Mouse (Mus musculus): Measurements from ENCODE around the gene Elmo2. TPM values are rescaled to one million over a fixed set of nuclear protein-coding genes. Genes with fewer than 3 reads are reported as not detected.

Elmo2 gene
- polyA plus RNA-seq, 1 experiment from 2014 or later = 77.4 TPM

DNA sequence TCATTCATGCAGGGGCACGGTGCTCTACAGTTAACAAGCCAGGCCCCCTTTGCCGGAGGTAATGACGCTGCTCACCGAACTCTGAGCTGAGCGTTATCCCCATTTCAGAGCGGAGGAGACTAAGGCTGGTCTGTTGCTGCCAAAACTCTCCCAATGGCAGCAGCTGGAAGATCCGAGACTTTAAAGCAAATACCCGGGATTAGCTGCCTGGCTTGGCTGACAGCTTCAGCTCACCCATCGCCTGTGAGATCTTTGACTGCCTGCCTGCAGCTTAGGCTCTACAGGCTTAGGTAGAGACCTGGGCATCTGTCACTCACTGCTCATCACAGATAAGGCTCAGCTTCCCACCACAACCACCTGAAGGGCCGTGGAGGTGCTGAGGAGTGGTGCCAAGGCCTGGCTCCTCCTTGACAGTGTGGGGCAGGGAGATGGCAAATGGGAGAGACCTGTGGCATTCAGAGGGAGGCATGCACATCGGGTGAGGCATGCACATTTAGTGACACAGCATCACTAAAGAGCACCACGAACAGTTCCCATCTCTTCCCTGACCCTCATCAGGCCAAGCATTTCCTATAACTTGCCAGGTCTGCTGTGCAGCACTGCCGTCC, 15.4 kb downstream of the Elmo2 start:
- Histone ChIP-seq H3K9ac (no peak overlapping the region), H3K9me3 (no peaks in the 10 kb centered on the region), H3K4me3 (no peak overlapping the region), H3K4me2 (no peak overlapping the region), H3K27ac (no peak overlapping the region), H3K27me3 (no peaks in the 10 kb centered on the region), H3K4me1 (no peaks in the 10 kb centered on the region), H3K36me3 (peaks cover 88% of the 10 kb centered on the region)
- 69% methylated on average over 13 of the region's 13 CpGs for WGBS
- no peak for ATAC-seq (ENCODE audit: insufficient number of reproducible peaks, low FRiP score, low TSS enrichment, low read depth)

DNA sequence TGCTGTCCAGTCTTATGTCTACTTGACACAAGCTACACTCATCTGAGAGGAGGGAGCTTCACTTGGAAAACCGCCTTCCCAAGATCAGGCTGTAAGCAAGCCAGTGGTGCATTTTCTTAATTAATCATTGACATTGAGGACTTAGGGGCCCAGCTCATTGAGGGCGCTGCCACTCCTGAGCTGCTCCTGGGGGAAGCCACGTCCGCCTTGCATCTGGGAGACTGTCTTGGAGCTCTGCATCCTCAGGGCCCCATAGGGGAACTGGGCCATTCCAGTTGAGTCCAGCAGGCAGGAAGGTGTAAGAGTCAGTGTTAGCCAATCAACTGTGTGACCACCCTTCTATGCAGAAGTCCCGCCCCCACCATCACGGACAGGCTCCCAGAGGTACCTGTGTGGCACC, 18.5 kb downstream of the Elmo2 start:
- Histone ChIP-seq H3K4me3 (no peak overlapping the region), H3K27me3 (no peaks in the 10 kb centered on the region), H3K27ac (no peak overlapping the region), H3K9ac (no peak overlapping the region), H3K36me3 (peaks cover 84% of the 10 kb centered on the region), H3K9me3 (no peaks in the 10 kb centered on the region), H3K4me1 (no peaks in the 10 kb centered on the region), H3K4me2 (no peak overlapping the region)
- 87% methylated on average over 6 of the region's 6 CpGs for WGBS
- no peak for ATAC-seq (ENCODE audit: insufficient number of reproducible peaks, low FRiP score, low TSS enrichment, low read depth)

DNA sequence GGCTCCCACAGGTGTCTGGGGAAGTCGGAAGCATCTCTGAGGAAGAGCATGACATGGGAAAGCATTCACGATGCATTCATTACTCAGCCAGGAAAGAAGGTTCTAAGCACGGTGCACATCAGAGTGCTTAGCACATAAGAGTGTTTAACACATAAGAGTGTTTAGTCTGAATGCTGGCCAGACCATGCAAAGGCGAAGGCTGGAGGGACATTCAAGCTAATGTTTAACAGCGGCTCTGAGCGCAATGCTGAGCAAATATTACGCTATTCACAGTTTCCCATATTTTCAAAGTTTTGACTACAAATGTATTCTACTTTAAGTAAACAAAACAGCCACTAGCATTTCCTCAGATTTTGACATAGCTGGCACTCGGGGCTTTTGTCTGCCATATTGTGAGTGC, 20.8 kb downstream of the Elmo2 start:
- Histone ChIP-seq H3K27ac (no peak overlapping the region), H3K9ac (no peak overlapping the region), H3K9me3 (no peaks in the 10 kb centered on the region), H3K36me3 (peaks cover 90% of the 10 kb centered on the region), H3K4me2 (no peak overlapping the region), H3K4me3 (no peak overlapping the region), H3K4me1 (no peaks in the 10 kb centered on the region), H3K27me3 (no peaks in the 10 kb centered on the region)
- ATAC-seq (ENCODE audit: insufficient number of reproducible peaks, low FRiP score, low TSS enrichment, low read depth) = no peak
- 91% methylated on average over 8 of the region's 8 CpGs for WGBS

- no peak for ATAC-seq (ENCODE audit: insufficient number of reproducible peaks, low FRiP score, low TSS enrichment, low read depth)
- Histone ChIP-seq H3K9ac (no peak overlapping the region), H3K4me1 (no peaks in the 10 kb centered on the region), H3K4me2 (no peak overlapping the region), H3K36me3 (peaks cover 88% of the 10 kb centered on the region), H3K27ac (no peak overlapping the region), H3K4me3 (no peak overlapping the region), H3K27me3 (no peaks in the 10 kb centered on the region), H3K9me3 (no peaks in the 10 kb centered on the region)
- WGBS = 91% methylated on average over 19 of the region's 19 CpGs
These were observed 21.5 kb downstream of the Elmo2 start for GRCm38 (mm10) chr2:165304819-165305218.

DNA sequence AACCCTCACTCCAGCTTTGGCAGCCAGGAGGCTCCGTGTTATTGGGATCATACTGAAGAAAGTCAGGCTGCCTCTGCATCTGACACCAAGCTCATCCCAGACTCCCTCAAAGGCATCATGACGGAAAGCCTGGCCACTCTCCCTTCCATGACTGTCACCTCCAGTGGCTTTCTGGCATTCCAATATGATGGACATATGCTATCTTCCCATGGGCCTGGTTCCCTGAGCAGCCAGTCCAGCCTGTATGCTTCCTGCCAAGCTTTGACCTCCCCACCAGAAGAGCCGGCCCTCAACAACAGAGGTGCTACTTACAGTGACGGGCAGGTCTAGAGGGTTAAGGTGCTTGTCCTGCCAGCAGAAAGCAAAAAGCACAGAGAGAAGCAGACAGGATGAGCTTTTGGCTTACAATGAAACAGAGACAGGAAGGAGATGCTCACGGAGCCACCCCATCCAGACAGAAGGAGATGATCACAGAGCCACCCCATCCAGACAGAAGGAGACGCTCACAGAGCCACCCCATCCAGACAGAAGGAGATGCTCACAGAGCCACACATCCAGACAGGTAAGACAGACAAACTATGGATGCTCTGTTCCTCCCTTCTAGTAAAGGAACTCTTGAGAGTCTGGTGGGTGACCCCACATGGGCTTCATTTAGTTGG, 22.8 kb downstream of the Elmo2 start:
- Histone ChIP-seq H3K4me1 (no peaks in the 10 kb centered on the region), H3K36me3 (peaks cover 86% of the 10 kb centered on the region), H3K4me2 (no peak overlapping the region), H3K9ac (no peak overlapping the region), H3K27me3 (no peaks in the 10 kb centered on the region), H3K9me3 (no peaks in the 10 kb centered on the region), H3K27ac (no peak overlapping the region), H3K4me3 (no peak overlapping the region)
- no peak for ATAC-seq (ENCODE audit: insufficient number of reproducible peaks, low FRiP score, low TSS enrichment, low read depth)
- WGBS = 88% methylated on average over 6 of the region's 6 CpGs

DNA sequence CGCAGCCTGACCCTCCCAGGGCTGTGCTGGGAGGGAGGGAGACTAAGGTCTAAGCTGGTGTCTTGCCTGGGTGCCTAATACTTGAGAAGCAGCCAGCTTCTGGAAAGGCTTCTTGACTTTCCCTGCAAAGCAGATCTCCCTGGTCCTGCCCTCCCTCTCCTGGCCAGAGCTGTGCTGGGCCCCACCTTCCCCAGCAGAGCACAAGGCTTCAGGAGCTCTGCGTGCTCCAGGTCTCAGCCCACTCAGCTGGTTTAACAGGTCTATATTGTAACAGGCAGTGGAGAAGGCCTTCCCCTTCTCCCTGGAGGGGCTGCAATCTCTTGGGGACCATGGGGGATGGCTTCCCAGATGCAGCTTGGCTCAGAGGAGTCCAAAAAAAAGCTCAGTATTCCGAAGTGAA, 24.9 kb downstream of the Elmo2 start:
- WGBS = 63% methylated on average over 3 of the region's 3 CpGs
- Histone ChIP-seq H3K27ac (no peak overlapping the region), H3K4me2 (no peak overlapping the region), H3K9ac (no peak overlapping the region), H3K27me3 (no peaks in the 10 kb centered on the region), H3K4me1 (no peaks in the 10 kb centered on the region), H3K36me3 (peaks cover 87% of the 10 kb centered on the region), H3K4me3 (no peak overlapping the region), H3K9me3 (no peaks in the 10 kb centered on the region)
- no peak for ATAC-seq (ENCODE audit: insufficient number of reproducible peaks, low FRiP score, low TSS enrichment, low read depth)

- peaks cover 92% of the 10 kb centered on the region for H3K36me3 ChIP-seq
- 86% methylated on average over 6 of the region's 6 CpGs for WGBS
- H3K27ac ChIP-seq = no peak overlapping the region
These were observed 25.4 kb downstream of the Elmo2 start for GRCm38 (mm10) chr2:165300885-165301284.

DNA sequence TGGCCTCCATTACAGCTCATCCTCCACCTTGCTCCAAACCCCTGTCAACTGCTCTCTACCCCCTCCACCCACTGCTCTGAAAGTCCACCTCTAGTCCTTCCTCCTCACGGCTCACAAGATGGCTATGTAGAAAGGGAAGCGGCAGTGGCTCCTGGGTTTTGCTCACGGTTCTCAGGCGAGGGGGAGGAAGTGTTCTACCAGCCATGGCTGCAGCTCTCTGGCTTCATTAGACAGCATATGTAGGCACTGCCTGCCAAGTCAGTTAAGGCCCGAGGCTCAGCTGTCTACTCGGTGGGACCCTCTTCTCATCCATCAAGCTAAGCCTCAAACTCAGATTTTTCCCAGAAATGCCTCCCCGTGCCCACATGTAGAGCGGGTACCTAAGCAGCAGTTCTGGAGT, 25.9 kb downstream of the Elmo2 start:
- 82% methylated on average over 8 of the region's 8 CpGs for WGBS
- Histone ChIP-seq H3K36me3 (peaks cover 95% of the 10 kb centered on the region), H3K9ac (no peak overlapping the region), H3K27ac (no peak overlapping the region), H3K27me3 (no peaks in the 10 kb centered on the region), H3K9me3 (no peaks in the 10 kb centered on the region), H3K4me3 (no peak overlapping the region), H3K4me1 (no peaks in the 10 kb centered on the region), H3K4me2 (no peak overlapping the region)
- ATAC-seq (ENCODE audit: insufficient number of reproducible peaks, low FRiP score, low TSS enrichment, low read depth) = no peak

More at GRCm38 (mm10) chr2:165300885-165301284, 25.4 kb downstream of the Elmo2 start:
- no peaks in the 10 kb centered on the region for H3K27me3 ChIP-seq
- ATAC-seq (ENCODE audit: insufficient number of reproducible peaks, low FRiP score, low TSS enrichment, low read depth) = no peak
- H3K4me2 ChIP-seq = no peak overlapping the region
- H3K9me3 ChIP-seq = no peaks in the 10 kb centered on the region
- no peak overlapping the region for H3K9ac ChIP-seq
- H3K4me3 ChIP-seq = no peak overlapping the region
- no peaks in the 10 kb centered on the region for H3K4me1 ChIP-seq

DNA sequence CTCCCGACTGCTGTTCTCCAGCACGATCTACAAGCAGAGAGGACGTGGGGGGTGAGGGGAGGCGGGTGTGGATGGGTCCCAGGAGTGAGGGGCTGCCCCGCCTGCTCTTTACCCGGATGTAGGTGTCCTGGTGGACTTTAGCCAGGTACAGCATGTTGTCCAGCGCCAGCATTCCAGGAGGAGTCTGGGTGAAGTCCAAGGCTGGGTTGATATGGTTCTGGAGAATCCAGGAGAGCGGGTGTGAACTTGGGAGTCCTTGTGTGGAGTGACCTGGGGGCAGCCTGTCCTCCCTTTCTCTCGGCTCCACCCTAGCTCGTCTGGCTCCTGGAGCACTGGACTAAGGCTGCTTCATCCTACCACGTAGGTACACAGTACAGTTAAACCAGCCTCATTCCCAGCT, 28.9 kb downstream of the Elmo2 start:
- 91% methylated on average over 11 of the region's 11 CpGs for WGBS
- Histone ChIP-seq H3K36me3 (peaks cover 92% of the 10 kb centered on the region), H3K27ac (no peak overlapping the region), H3K27me3 (no peaks in the 10 kb centered on the region), H3K4me3 (no peak overlapping the region), H3K4me2 (no peak overlapping the region), H3K9me3 (no peaks in the 10 kb centered on the region), H3K4me1 (no peaks in the 10 kb centered on the region), H3K9ac (0 out of 2 replicates have a peak overlapping the region, but pooled peaks have one; percentile 2)
- ATAC-seq (ENCODE audit: insufficient number of reproducible peaks, low FRiP score, low TSS enrichment, low read depth) = no peak

GRCm38 (mm10) chr2:165296571-165296970, 29.7 kb downstream of the Elmo2 start:
- Histone ChIP-seq H3K27ac (no peak overlapping the region), H3K4me3 (no peak overlapping the region), H3K4me2 (no peak overlapping the region), H3K9me3 (no peaks in the 10 kb centered on the region), H3K27me3 (no peaks in the 10 kb centered on the region), H3K36me3 (peaks cover 92% of the 10 kb centered on the region), H3K4me1 (no peaks in the 10 kb centered on the region), H3K9ac (no peak overlapping the region)
- WGBS = 91% methylated on average over 18 of the region's 18 CpGs
- no peak for ATAC-seq (ENCODE audit: insufficient number of reproducible peaks, low FRiP score, low TSS enrichment, low read depth)

DNA sequence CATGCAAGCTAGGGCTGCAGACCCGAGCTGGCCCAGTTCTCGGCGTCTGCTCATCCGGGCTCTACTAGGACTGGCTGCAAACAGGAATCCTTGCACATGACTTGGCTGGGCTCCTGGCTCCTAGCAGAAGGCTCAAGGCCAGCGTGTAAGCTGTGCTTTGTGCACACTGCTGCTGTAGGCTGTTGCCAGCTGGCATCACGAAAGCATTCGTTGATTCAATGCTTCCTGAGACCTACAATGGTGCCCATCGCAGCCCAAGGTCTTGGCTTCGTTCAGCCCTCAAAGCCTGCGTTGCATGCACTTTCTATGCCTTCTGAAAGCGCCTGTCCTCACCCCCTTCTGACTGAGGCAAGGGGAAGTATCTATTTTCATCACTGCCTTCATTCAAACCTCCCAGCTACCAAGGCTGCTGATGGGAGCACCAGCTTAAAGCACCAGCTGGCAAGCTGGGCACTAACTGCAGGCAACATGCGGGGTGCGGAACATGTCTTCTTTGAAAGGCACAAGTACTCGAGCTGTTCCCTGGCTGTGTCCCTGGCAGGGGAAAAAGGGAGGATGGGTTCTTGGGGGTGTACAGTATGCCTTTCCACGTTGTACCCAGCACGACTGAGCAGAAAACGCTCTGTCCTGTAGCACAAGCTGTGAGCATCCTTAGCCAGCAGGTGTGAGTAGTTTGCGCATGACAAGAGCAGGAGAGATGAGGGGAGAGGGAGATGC, 37.8 kb downstream of the Elmo2 start:
- H3K9me3 ChIP-seq = no peaks in the 10 kb centered on the region
- H3K27me3 ChIP-seq = no peaks in the 10 kb centered on the region
- no peak for ATAC-seq (ENCODE audit: insufficient number of reproducible peaks, low FRiP score, low TSS enrichment, low read depth)
- H3K27ac ChIP-seq = peak overlapping the region; percentile 89
- peak overlapping the region; percentile 24; the same call in 1 of the 2 replicates for H3K9ac ChIP-seq
- H3K4me2 ChIP-seq = peak overlapping the region; percentile 80
- H3K36me3 ChIP-seq = peaks cover 42% of the 10 kb centered on the region
- peaks cover 27% of the 10 kb centered on the region for H3K4me1 ChIP-seq
- 49% methylated on average over 18 of the region's 18 CpGs for WGBS
- H3K4me3 ChIP-seq = peak overlapping the region; percentile 72
